Mouse (Mus musculus): ENCODE data around the gene Cyyr1. TPM values are rescaled to one million over a fixed set of nuclear protein-coding genes. Genes with fewer than 3 reads are reported as not detected.
"Not testable (repeated sequence)": the region's sequence is repeated elsewhere in the genome, so short reads cannot be mapped to it uniquely, and the experiment has no call there.

The Cyyr1 gene
- polyA plus RNA-seq (2015; fragmentation: Nextera tagmentation; extraction: Ambion mirVana), result 19.0 and 19.3 TPM in 2 replicates

DNA sequence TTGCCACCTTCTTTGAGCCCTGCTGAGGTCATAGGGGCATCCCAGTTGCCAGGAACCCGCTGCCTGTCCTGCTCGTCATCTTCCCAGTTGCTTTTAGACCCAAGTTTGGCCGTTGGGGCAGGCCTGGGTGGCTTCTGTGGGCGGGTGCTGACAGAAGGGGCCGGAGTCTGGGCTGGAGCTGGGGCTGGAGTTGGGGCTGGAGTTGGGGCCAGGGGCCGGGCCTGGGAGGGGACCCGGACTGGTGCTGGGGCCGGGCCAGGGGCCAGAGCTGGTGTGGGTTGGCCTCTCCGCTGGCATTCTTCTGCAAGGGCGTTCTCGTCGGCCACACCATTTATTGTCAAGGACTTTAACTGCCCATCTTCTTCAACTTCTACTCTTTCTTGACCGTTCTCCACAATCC lies at the start of gene Cyyr1:
Gene Cyyr1, minus strand, starts transcription at position 101 of the 400 bp plus-strand sequence.
- not testable (repeated sequence) for H3K27me3 ChIP-seq (ENCODE audit: control insufficient read depth, insufficient read depth, low read depth, low read length); H3K9me3 ChIP-seq (ENCODE audit: control insufficient read depth, low read length); H3K9ac ChIP-seq (ENCODE audit: low read length); ATAC-seq (ENCODE audit: low read depth); H3K4me2 ChIP-seq (ENCODE audit: low read depth, low read length); H3K36me3 ChIP-seq (ENCODE audit: control insufficient read depth, insufficient read depth, low read length); H3K4me3 ChIP-seq (ENCODE audit: low read length); H3K27ac ChIP-seq (ENCODE audit: low read length); H3K4me1 ChIP-seq (replicated peaks; ENCODE audit: control insufficient read depth, insufficient read depth, low read length)
- WGBS, result 70% methylated on average over 9 of the region's 13 CpGs

DNA sequence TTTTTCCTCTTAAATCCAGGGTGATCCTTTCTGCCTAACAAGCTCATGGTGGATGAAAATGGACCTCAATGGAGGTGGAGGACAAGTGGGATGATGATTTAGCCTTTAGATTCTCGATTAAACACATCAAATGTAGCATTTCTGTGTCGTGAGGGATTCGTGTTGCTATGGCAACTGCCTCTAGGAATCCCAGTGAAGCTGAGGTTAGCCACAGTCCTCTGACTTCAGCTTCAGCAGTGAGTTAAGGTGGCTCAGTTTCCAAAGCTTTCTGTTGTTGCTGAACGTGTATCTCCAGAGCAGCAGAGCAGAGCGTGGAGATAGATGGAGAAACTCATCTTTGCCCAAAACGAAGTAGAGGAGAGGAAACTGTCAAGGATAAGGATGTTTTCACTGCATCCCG lies 35.6 kb upstream of the Cyyr1 start:
- H3K4me1 ChIP-seq (replicated peaks; ENCODE audit: control insufficient read depth, insufficient read depth, low read length), result no peaks in the 10 kb centered on the region
- WGBS, result 66% methylated on average over 7 of the region's 7 CpGs
- H3K9ac ChIP-seq (ENCODE audit: low read length), result no peak overlapping the region

DNA sequence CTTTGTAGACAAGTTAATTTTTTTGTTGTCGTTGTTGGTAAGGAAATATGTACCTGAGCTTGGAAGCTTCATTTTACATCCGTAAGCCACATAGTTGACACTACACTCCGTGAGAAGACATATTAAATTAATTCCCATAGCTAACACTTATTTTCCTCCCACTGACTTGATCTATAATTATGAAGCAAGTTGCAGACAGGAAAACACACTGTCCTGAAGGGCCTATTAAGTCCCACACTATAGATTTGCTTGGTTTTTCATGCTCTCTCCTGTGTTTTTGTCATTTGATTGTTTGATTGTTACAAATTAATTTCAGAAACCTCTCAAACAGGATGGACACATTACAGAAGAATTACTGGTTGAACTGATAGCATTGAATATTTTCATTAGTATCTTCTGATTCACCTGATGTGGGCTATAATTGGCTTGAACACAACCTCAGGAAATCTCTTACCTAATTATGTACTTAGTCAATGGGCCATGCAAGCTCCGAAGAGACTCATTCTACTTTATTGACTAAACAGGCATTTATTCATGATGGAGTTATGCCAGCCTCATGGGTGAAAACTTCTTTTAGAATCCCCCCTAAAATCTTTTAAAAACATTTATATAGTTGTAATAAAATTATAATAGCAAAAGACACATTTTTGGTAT lies 34.5 kb upstream of the Cyyr1 start:
- no peak overlapping the region for H3K4me2 ChIP-seq (ENCODE audit: low read depth, low read length)
- ATAC-seq (ENCODE audit: low read depth), result no peak
- H3K9ac ChIP-seq (ENCODE audit: low read length), result no peak overlapping the region
- H3K27me3 ChIP-seq (ENCODE audit: control insufficient read depth, insufficient read depth, low read depth, low read length), result no peaks in the 10 kb centered on the region
- no peaks in the 10 kb centered on the region for H3K36me3 ChIP-seq (ENCODE audit: control insufficient read depth, insufficient read depth, low read length)
- H3K4me3 ChIP-seq (ENCODE audit: low read length), result no peak overlapping the region
- no peak overlapping the region for H3K27ac ChIP-seq (ENCODE audit: low read length)
- no peaks in the 10 kb centered on the region for H3K4me1 ChIP-seq (replicated peaks; ENCODE audit: control insufficient read depth, insufficient read depth, low read length)
- no peaks in the 10 kb centered on the region for H3K9me3 ChIP-seq (ENCODE audit: control insufficient read depth, low read length)
- 88% methylated on average over 4 of the region's 4 CpGs for WGBS

More for the DNA sequence above, 35.6 kb upstream of the Cyyr1 start:
- H3K36me3 ChIP-seq (ENCODE audit: control insufficient read depth, insufficient read depth, low read length), result no peaks in the 10 kb centered on the region
- H3K9me3 ChIP-seq (ENCODE audit: control insufficient read depth, low read length), result no peaks in the 10 kb centered on the region
- ATAC-seq (ENCODE audit: low read depth), result no peak
- H3K27me3 ChIP-seq (ENCODE audit: control insufficient read depth, insufficient read depth, low read depth, low read length), result no peaks in the 10 kb centered on the region
- no peak overlapping the region for H3K4me2 ChIP-seq (ENCODE audit: low read depth, low read length)
- H3K4me3 ChIP-seq (ENCODE audit: low read length), result no peak overlapping the region
- no peak overlapping the region for H3K27ac ChIP-seq (ENCODE audit: low read length)

DNA sequence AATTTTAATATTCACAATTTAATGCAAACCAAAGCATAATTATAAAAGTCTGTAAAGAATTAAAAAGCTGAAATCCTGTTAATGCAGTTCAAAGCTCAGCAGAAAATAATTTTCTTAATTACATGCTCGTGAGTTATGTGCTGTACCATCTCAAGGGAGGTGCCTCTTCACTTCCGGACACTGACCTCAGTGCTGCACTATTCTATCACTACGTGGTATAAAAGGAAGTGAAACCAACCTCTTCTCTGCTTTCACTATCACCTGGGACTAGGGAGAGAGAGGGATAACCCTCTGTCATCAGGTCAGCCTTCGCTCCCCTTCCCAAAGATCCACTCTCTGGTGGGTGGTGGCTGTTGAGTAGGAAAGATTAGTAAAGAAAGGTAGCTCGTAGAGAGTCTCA lies 13.3 kb upstream of the Cyyr1 start:
- no peaks in the 10 kb centered on the region for H3K27me3 ChIP-seq (ENCODE audit: control insufficient read depth, insufficient read depth, low read depth, low read length)
- H3K9ac ChIP-seq (ENCODE audit: low read length), result no peak overlapping the region
- no peak for ATAC-seq (ENCODE audit: low read depth)
- H3K27ac ChIP-seq (ENCODE audit: low read length), result no peak overlapping the region
- no peaks in the 10 kb centered on the region for H3K9me3 ChIP-seq (ENCODE audit: control insufficient read depth, low read length)
- H3K4me1 ChIP-seq (replicated peaks; ENCODE audit: control insufficient read depth, insufficient read depth, low read length), result no peaks in the 10 kb centered on the region
- WGBS, result 77% methylated on average over 5 of the region's 5 CpGs
- no peaks in the 10 kb centered on the region for H3K36me3 ChIP-seq (ENCODE audit: control insufficient read depth, insufficient read depth, low read length)
- H3K4me2 ChIP-seq (ENCODE audit: low read depth, low read length), result no peak overlapping the region
- H3K4me3 ChIP-seq (ENCODE audit: low read length), result no peak overlapping the region

DNA sequence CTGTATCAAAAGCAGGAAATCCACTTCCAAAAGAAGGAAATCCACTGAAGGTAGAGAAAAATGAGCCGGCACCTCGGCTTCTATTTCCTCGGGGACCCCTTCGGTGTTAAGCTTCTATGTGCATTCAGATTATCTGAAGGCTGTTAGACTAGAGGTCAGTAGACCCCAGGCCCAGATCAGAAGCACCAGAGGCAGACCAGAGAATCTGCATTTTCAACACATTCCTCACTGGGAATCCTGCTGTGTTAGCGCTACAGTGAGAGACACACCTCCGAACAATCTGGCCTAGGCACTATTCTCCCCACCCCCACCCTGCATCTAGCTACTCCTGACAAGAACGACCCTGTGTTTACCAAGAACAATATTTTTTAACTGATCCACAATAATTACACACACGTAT lies 641 bp upstream of the Cyyr1 start:
- H3K4me3 ChIP-seq (ENCODE audit: low read length), result no peak overlapping the region
- no peak for ATAC-seq (ENCODE audit: low read depth)
- WGBS, result 46% methylated on average over 8 of the region's 8 CpGs
- H3K36me3 ChIP-seq (ENCODE audit: control insufficient read depth, insufficient read depth, low read length), result no peaks in the 10 kb centered on the region
- no peak overlapping the region for H3K9ac ChIP-seq (ENCODE audit: low read length)
- no peaks in the 10 kb centered on the region for H3K27me3 ChIP-seq (ENCODE audit: control insufficient read depth, insufficient read depth, low read depth, low read length)
- H3K4me1 ChIP-seq (replicated peaks; ENCODE audit: control insufficient read depth, insufficient read depth, low read length), result no peaks in the 10 kb centered on the region
- no peaks in the 10 kb centered on the region for H3K9me3 ChIP-seq (ENCODE audit: control insufficient read depth, low read length)
- no peak overlapping the region for H3K4me2 ChIP-seq (ENCODE audit: low read depth, low read length)
- no peak overlapping the region for H3K27ac ChIP-seq (ENCODE audit: low read length)

DNA sequence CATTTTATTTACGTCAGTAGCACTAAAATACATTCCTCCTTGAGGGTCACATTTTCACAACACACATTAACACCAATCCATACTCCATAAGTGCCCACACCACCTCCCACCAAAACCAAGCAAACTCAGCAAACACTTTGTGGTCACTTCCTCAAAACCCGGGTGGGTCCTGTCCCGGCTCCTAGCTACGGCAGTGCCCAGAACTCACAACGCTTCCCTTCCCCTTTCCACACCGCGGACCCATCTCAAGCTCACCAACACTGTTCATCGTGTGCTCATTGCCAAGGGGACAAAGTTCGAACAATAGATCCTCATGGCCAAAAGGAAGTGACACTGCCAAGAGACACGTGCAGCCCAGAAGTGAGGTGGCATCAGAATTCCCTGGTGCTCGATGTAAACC lies 1.2 kb downstream of the Cyyr1 start:
- not testable (repeated sequence) for H3K4me1 ChIP-seq (replicated peaks; ENCODE audit: control insufficient read depth, insufficient read depth, low read length); H3K9me3 ChIP-seq (ENCODE audit: control insufficient read depth, low read length); H3K9ac ChIP-seq (ENCODE audit: low read length); H3K36me3 ChIP-seq (ENCODE audit: control insufficient read depth, insufficient read depth, low read length); H3K4me3 ChIP-seq (ENCODE audit: low read length); H3K4me2 ChIP-seq (ENCODE audit: low read depth, low read length); H3K27me3 ChIP-seq (ENCODE audit: control insufficient read depth, insufficient read depth, low read depth, low read length); ATAC-seq (ENCODE audit: low read depth); H3K27ac ChIP-seq (ENCODE audit: low read length)
- 70% methylated on average over 1 of the region's 11 CpGs for WGBS

DNA sequence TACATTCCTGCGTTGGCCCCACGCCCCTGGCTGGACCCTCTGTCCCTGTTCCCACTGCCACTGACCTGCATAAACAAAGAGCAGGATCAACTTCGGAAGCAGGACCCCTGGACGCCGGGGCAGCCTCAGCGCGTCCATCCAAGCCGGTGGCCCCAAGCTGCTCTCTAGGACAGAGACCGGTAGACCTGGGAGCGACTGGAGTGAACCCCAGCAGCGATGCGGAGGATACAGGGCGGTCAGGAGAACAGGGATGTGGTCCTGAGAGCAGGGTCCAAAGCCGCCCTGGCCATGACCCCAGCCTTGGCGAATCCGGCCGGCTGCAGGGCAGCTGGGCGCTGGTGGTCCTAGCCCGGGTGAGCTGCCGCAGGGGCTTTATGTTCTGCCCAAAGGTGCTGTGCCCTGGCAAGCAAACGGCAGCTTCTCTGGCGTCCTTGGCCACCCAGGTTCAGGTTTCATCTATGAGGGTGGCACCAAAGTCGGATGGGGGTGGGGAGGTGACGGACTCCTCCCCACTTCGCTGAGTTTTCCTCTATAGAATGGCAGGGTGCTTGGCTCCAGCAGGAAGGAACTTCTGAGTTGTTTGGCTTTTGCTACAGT lies 3.1 kb downstream of the Cyyr1 start:
- WGBS, result 2% methylated on average over 25 of the region's 25 CpGs
- Histone ChIP-seq H3K9me3 (ENCODE audit: control insufficient read depth, low read length) (no peaks in the 10 kb centered on the region), H3K27me3 (ENCODE audit: control insufficient read depth, insufficient read depth, low read depth, low read length) (no peaks in the 10 kb centered on the region), H3K36me3 (ENCODE audit: control insufficient read depth, insufficient read depth, low read length) (no peaks in the 10 kb centered on the region), H3K9ac (ENCODE audit: low read length) (peak overlapping the region; percentile 72), H3K4me3 (ENCODE audit: low read length) (peak overlapping the region; percentile 57), H3K4me1 (replicated peaks; ENCODE audit: control insufficient read depth, insufficient read depth, low read length) (no peaks in the 10 kb centered on the region), H3K4me2 (ENCODE audit: low read depth, low read length) (peak overlapping the region; percentile 70), H3K27ac (ENCODE audit: low read length) (peak overlapping the region; percentile 62)
- peak; percentile 82 for ATAC-seq (ENCODE audit: low read depth)

DNA sequence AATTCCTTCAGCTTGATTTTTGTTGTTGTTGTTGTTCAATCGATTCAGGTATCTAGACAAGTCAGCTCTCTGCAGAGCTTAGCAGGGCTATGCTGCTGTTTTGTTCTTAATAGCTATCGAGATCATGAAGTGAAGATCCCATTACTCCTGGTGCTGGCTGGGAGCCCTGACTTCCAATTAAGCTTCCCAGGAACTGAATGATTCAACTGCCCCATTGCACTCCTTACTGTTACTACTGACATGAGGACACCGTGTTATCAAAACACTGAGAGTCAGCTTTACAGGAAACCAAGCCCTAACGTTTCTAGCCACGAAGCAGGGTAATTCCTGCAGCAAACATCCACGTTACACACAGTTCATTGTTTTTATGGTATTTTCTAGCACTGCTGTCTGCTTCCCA lies 6.7 kb downstream of the Cyyr1 start:
- Histone ChIP-seq H3K4me3 (ENCODE audit: low read length) (peak overlapping the region; percentile 17), H3K27ac (ENCODE audit: low read length) (peak overlapping the region; percentile 30), H3K36me3 (ENCODE audit: control insufficient read depth, insufficient read depth, low read length) (no peaks in the 10 kb centered on the region), H3K4me1 (replicated peaks; ENCODE audit: control insufficient read depth, insufficient read depth, low read length) (no peaks in the 10 kb centered on the region), H3K4me2 (ENCODE audit: low read depth, low read length) (peak overlapping the region; percentile 38), H3K9me3 (ENCODE audit: control insufficient read depth, low read length) (no peaks in the 10 kb centered on the region), H3K9ac (ENCODE audit: low read length) (no peak overlapping the region), H3K27me3 (ENCODE audit: control insufficient read depth, insufficient read depth, low read depth, low read length) (no peaks in the 10 kb centered on the region)
- 58% methylated on average over 6 of the region's 6 CpGs for WGBS
- ATAC-seq (ENCODE audit: low read depth), result no peak

DNA sequence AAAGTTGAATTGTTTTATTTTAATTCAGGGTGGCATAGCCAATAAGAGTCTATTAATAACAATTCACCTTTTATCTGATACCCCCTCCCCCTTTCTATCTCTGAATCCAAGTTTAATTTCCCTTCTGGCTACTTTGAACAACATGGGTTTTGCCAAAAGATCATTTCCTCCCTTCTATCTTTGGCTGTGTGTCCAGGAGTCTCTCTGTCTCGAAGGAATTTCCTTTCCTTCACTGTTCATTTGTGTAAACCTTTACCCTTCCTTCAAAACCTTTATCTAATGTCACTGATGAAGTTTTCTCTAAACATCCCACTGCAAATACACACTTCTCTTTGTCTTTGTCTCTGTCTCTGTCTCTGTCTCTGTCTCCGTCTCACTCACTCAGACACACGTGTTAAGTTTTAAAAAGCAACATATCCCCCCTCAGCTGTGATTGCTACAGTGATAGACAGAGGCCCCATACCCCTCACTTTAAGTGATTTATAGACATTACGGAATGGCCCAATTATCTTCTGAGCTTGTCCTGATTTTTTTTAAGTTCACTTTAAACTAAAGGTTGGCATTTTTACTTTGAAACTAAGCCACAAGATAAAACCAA lies 11.4 kb downstream of the Cyyr1 start:
- no peak overlapping the region for H3K4me3 ChIP-seq (ENCODE audit: low read length)
- ATAC-seq (ENCODE audit: low read depth), result peak; percentile 65
- H3K4me1 ChIP-seq (replicated peaks; ENCODE audit: control insufficient read depth, insufficient read depth, low read length), result no peaks in the 10 kb centered on the region
- H3K27ac ChIP-seq (ENCODE audit: low read length), result no peak overlapping the region
- no peak overlapping the region for H3K9ac ChIP-seq (ENCODE audit: low read length)
- no peaks in the 10 kb centered on the region for H3K9me3 ChIP-seq (ENCODE audit: control insufficient read depth, low read length)
- H3K36me3 ChIP-seq (ENCODE audit: control insufficient read depth, insufficient read depth, low read length), result no peaks in the 10 kb centered on the region
- H3K4me2 ChIP-seq (ENCODE audit: low read depth, low read length), result no peak overlapping the region
- no peaks in the 10 kb centered on the region for H3K27me3 ChIP-seq (ENCODE audit: control insufficient read depth, insufficient read depth, low read depth, low read length)
- WGBS, result 43% methylated on average over 4 of the region's 4 CpGs
